Mouse (Mus musculus) megakaryocyte, embryonic 14.5 days (primary cell): ENCODE measurements around the gene Adam33.

Experiments
- FLI1 ChIP-seq: IDR thresholded peaks from 2 replicates; pipeline ENCODE4 v1.6.1; 2012; ENCODE audit warnings: low read length, inconsistent platforms, mixed read lengths
- GATA1 ChIP-seq: IDR thresholded peaks from 3 replicates; pipeline ENCODE4 v1.6.1; 2012; ENCODE audit warnings: mixed read lengths, low read length, inconsistent platforms, borderline replicate concordance

DNA sequence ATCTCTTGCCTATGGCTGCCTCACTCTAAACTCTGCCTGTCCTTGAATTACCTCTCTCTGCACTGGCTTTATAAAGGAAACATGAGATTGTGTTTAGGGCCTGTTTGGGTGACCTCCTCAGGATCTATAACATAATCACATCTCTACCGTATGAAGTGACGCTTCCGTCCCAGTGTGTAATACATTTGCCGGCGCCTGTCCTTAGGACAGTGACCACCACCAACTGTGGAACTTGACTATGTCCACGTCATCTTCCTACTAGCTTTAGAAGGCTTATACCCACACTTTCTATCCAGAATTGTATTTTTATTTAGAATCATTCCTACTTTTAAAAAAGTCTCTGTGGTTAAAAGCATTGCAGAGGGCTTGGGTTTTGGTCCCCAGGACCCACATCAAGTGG is 25.4 kb downstream of the Adam33 start:
- TF ChIP-seq GATA1 (no peak), FLI1 (no peak)
